9 mouse cellular contexts compared by ENCODE assay signal in genomic region chr5:120836731-120837585, GRCm38 (mm10). TPM values are rescaled to one million over a fixed set of nuclear protein-coding genes. Genes with fewer than 3 reads are reported as not detected.
DNase-seq lines count a peak whose midpoint lies in the region; ATAC-seq lines count a peak whose summit lies in the region.
"Had no signal": no experiment of that assay in that cellular context is flagged by ENCODE, and none has a peak within 500 bp of the region (broad histone marks: within the 10 kb centered on the region; RNA-seq: fewer than 3 reads in every experiment).

No protein-coding gene starts in this region.

- peaks cover 21% of the 10 kb centered on the region for H3K27me3 ChIP-seq in midbrain, embryonic 10.5 days (ENCODE audit: low read depth, poor library complexity, severe bottlenecking)
- H3K27me3 ChIP-seq in midbrain, embryonic 15.5 days (replicated peaks) = no peaks in the 10 kb centered on the region

- no peak overlapping the region for H3K27ac ChIP-seq in midbrain, embryonic 10.5 days (replicated peaks)
- H3K27ac ChIP-seq in midbrain, embryonic 15.5 days = no peak overlapping the region

- peaks cover 14% of the 10 kb centered on the region for H3K4me1 ChIP-seq in midbrain, embryonic 10.5 days
- peaks cover 9% of the 10 kb centered on the region; the same call in 1 of the 2 replicates for H3K4me1 ChIP-seq in midbrain, embryonic 15.5 days

- H3K36me3 ChIP-seq in midbrain, embryonic 10.5 days = no peaks in the 10 kb centered on the region
- no peaks in the 10 kb centered on the region for H3K36me3 ChIP-seq in midbrain, embryonic 15.5 days (replicated peaks)

- no peak overlapping the region for H3K9ac ChIP-seq in midbrain, embryonic 15.5 days

- H3K4me2 ChIP-seq in midbrain, embryonic 15.5 days = no peak overlapping the region

- ATAC-seq in midbrain, embryonic 15.5 days (replicated peaks) = no peak
- peak; percentile 61 for ATAC-seq in granulocyte monocyte progenitor cell, adult 5-6 weeks (replicated peaks; ENCODE audit: poor library complexity, severe bottlenecking)

- WGBS in midbrain, embryonic 10.5 days = 7% methylated on average over 8 of the region's 8 CpGs
- 9% methylated on average over 8 of the region's 8 CpGs for WGBS in midbrain, embryonic 15.5 days

- H3K9me3 ChIP-seq in midbrain, embryonic 10.5 days (replicated peaks) = no peaks in the 10 kb centered on the region
- H3K9me3 ChIP-seq in midbrain, embryonic 15.5 days = no peaks in the 10 kb centered on the region

- DNase-seq in adrenal gland, adult 18-20 months (ENCODE audit: low spot score in 2 of 2) = peak; percentile 42 to 54
- DNase-seq in adrenal gland, adult 8-10 months = no peak
- peak; percentile 51 for DNase-seq in midbrain, embryonic 10.5 days (ENCODE audit: low spot score)
- DNase-seq in c-Kit-negative CD71-positive TER-119-positive erythroid progenitor cells, embryonic 14.5 days (ENCODE audit: low read depth, low spot score) = peak; percentile 19
- DNase-seq in lung, adult 18-20 months = peak; percentile 19 to 28
- peak; percentile 51 to 75 for DNase-seq in spleen, postnatal 10 days (ENCODE audit: low spot score in 2 of 2)

- no peak overlapping the region for H3K4me3 ChIP-seq in midbrain, embryonic 10.5 days
- H3K4me3 ChIP-seq in midbrain, embryonic 15.5 days = no peak overlapping the region

RNA-seq across cellular contexts. Expression of gene Oas1f, which starts 10.2 kb away (rescaled TPM):
- total RNA-seq in adrenal gland, adult 18-20 months (2021) = not detected
- total RNA-seq in adrenal gland, adult 8-10 months (2022) = not detected
- polyA plus RNA-seq in midbrain, embryonic 10.5 days (2016; fragmentation: Nextera tagmentation; extraction: Ambion mirVana) = not detected in 2 replicates
- polyA plus RNA-seq in midbrain, embryonic 15.5 days (2015; fragmentation: Nextera tagmentation; extraction: Ambion mirVana) = not detected in 2 replicates
- not detected in 2 replicates for total RNA-seq in granulocyte monocyte progenitor cell, adult 5-6 weeks (2014; fragmentation: Nextera tagmentation)
- total RNA-seq in granulocyte monocyte progenitor cell, adult 5-6 weeks (2017) = not detected in 2 replicates
- total RNA-seq: layer of hippocampus, postnatal 25 days had no signal

RNA-seq across cellular contexts. Expression of gene Oas1h, which starts 24.3 kb away (rescaled TPM):
- total RNA-seq in adrenal gland, adult 18-20 months (2021) = not detected
- not detected for total RNA-seq in adrenal gland, adult 8-10 months (2022)
- not detected in 2 replicates for polyA plus RNA-seq in midbrain, embryonic 10.5 days (2016; fragmentation: Nextera tagmentation; extraction: Ambion mirVana)
- polyA plus RNA-seq in midbrain, embryonic 15.5 days (2015; fragmentation: Nextera tagmentation; extraction: Ambion mirVana) = not detected in 2 replicates
- not detected in 2 replicates for total RNA-seq in granulocyte monocyte progenitor cell, adult 5-6 weeks (2014; fragmentation: Nextera tagmentation)
- not detected in 2 replicates for total RNA-seq in granulocyte monocyte progenitor cell, adult 5-6 weeks (2017)
- total RNA-seq: layer of hippocampus, postnatal 25 days had no signal

RNA-seq across cellular contexts. Expression of gene Oas1c, which starts 24.6 kb away (rescaled TPM):
- total RNA-seq in adrenal gland, adult 18-20 months (2021) = under 1 TPM; 0.46 to 0.64 TPM
- total RNA-seq in adrenal gland, adult 8-10 months (2022) = 1 to 10 TPM in 3 of 4 experiments, under 1 TPM in 1; 0.61 to 2.2 (median 1.7) TPM
- polyA plus RNA-seq in midbrain, embryonic 10.5 days (2016; fragmentation: Nextera tagmentation; extraction: Ambion mirVana) = 0.16 and 0.26 TPM in 2 replicates
- polyA plus RNA-seq in midbrain, embryonic 15.5 days (2015; fragmentation: Nextera tagmentation; extraction: Ambion mirVana) = 0.31 and 0.41 TPM in 2 replicates
- total RNA-seq in granulocyte monocyte progenitor cell, adult 5-6 weeks (2014; fragmentation: Nextera tagmentation) = 3.8 TPM in 1 of 2 replicates, not detected in the other
- total RNA-seq in granulocyte monocyte progenitor cell, adult 5-6 weeks (2017) = 0.21 and 2.5 TPM in 2 replicates

RNA-seq across cellular contexts. Expression of gene Oas1e, which starts 41.6 kb away (rescaled TPM):
- not detected for total RNA-seq in adrenal gland, adult 18-20 months (2021)
- not detected for total RNA-seq in adrenal gland, adult 8-10 months (2022)
- polyA plus RNA-seq in midbrain, embryonic 10.5 days (2016; fragmentation: Nextera tagmentation; extraction: Ambion mirVana) = 0.11 TPM in 1 of 2 replicates, not detected in the other
- polyA plus RNA-seq in midbrain, embryonic 15.5 days (2015; fragmentation: Nextera tagmentation; extraction: Ambion mirVana) = 0.23 and 0.28 TPM in 2 replicates
- not detected in 2 replicates for total RNA-seq in granulocyte monocyte progenitor cell, adult 5-6 weeks (2014; fragmentation: Nextera tagmentation)
- not detected in 2 replicates for total RNA-seq in granulocyte monocyte progenitor cell, adult 5-6 weeks (2017)
- total RNA-seq: layer of hippocampus, postnatal 25 days had no signal

RNA-seq across cellular contexts. Expression of gene Oas1g, which starts 50.5 kb away (rescaled TPM):
- total RNA-seq in adrenal gland, adult 18-20 months (2021) = 1 to 10 TPM in 1 of 2 experiments, under 1 TPM in 1; 0.90 to 1.2 TPM
- total RNA-seq in adrenal gland, adult 8-10 months (2022) = 1 to 10 TPM in 3 of 4 experiments, under 1 TPM in 1; 0.38 to 1.3 (median 1.1) TPM
- not detected in 2 replicates for polyA plus RNA-seq in midbrain, embryonic 10.5 days (2016; fragmentation: Nextera tagmentation; extraction: Ambion mirVana)
- polyA plus RNA-seq in midbrain, embryonic 15.5 days (2015; fragmentation: Nextera tagmentation; extraction: Ambion mirVana) = 0.23 and 0.55 TPM in 2 replicates
- 2.9 TPM in 1 of 2 replicates, not detected in the other for total RNA-seq in granulocyte monocyte progenitor cell, adult 5-6 weeks (2014; fragmentation: Nextera tagmentation)
- 1.6 TPM in 1 of 2 replicates, not detected in the other for total RNA-seq in granulocyte monocyte progenitor cell, adult 5-6 weeks (2017)
- total RNA-seq: layer of hippocampus, postnatal 25 days had no signal
